Mouse (Mus musculus): ENCODE measurements around the gene Tiam2. TPM values are rescaled to one million over a fixed set of nuclear protein-coding genes. Genes with fewer than 3 reads are reported as not detected.
A peak's percentile ranks its signal among the peaks of the same experiment; 100 is the strongest.

The Tiam2 gene
- polyA plus RNA-seq, 1 experiment from 2014 or later = 5.5 TPM

- H3K36me3 ChIP-seq (ENCODE audit: control insufficient read depth, insufficient read depth, low read length) = no peaks in the 10 kb centered on the region
- H3K9ac ChIP-seq (ENCODE audit: low read depth, low read length) = no peak overlapping the region
- H3K4me2 ChIP-seq (replicated peaks; ENCODE audit: low read depth, low read length) = no peak overlapping the region
- H3K9me3 ChIP-seq (ENCODE audit: control insufficient read depth, low read length) = no peaks in the 10 kb centered on the region
- no peak for ATAC-seq (ENCODE audit: low FRiP score)
- H3K27ac ChIP-seq (ENCODE audit: low read depth, low read length) = no peak overlapping the region
- no peaks in the 10 kb centered on the region for H3K4me1 ChIP-seq (replicated peaks; ENCODE audit: control insufficient read depth, insufficient read depth, low read length)
- 92% methylated on average over 5 of the region's 5 CpGs for WGBS
- H3K27me3 ChIP-seq (ENCODE audit: control insufficient read depth, insufficient read depth, low read length) = no peaks in the 10 kb centered on the region
- DNase-seq (ENCODE audit: low spot score) = no peak
- H3K4me3 ChIP-seq (ENCODE audit: low read depth, low read length) = no peak overlapping the region
These were observed 214.7 kb downstream of the Tiam2 start for GRCm38 (mm10) chr17:3541033-3541432.

GRCm38 (mm10) chr17:3547725-3548124 lies 221.4 kb downstream of the Tiam2 start:
- DNase-seq (ENCODE audit: low spot score) (no peak), ATAC-seq (ENCODE audit: low FRiP score) (no peak)
- H3K9ac ChIP-seq (ENCODE audit: low read depth, low read length) = no peak overlapping the region
- no peaks in the 10 kb centered on the region for H3K4me1 ChIP-seq (replicated peaks; ENCODE audit: control insufficient read depth, insufficient read depth, low read length)
- H3K27me3 ChIP-seq (ENCODE audit: control insufficient read depth, insufficient read depth, low read length) = no peaks in the 10 kb centered on the region
- no peak overlapping the region for H3K4me2 ChIP-seq (replicated peaks; ENCODE audit: low read depth, low read length)
- H3K9me3 ChIP-seq (ENCODE audit: control insufficient read depth, low read length) = no peaks in the 10 kb centered on the region
- no peaks in the 10 kb centered on the region for H3K36me3 ChIP-seq (ENCODE audit: control insufficient read depth, insufficient read depth, low read length)
- no peak overlapping the region for H3K27ac ChIP-seq (ENCODE audit: low read depth, low read length)
- 77% methylated on average over 7 of the region's 7 CpGs for WGBS
- H3K4me3 ChIP-seq (ENCODE audit: low read depth, low read length) = no peak overlapping the region

GRCm38 (mm10) chr17:3556251-3556650 lies 229.9 kb downstream of the Tiam2 start:
- no peak overlapping the region for H3K4me3 ChIP-seq (ENCODE audit: low read depth, low read length)

DNA sequence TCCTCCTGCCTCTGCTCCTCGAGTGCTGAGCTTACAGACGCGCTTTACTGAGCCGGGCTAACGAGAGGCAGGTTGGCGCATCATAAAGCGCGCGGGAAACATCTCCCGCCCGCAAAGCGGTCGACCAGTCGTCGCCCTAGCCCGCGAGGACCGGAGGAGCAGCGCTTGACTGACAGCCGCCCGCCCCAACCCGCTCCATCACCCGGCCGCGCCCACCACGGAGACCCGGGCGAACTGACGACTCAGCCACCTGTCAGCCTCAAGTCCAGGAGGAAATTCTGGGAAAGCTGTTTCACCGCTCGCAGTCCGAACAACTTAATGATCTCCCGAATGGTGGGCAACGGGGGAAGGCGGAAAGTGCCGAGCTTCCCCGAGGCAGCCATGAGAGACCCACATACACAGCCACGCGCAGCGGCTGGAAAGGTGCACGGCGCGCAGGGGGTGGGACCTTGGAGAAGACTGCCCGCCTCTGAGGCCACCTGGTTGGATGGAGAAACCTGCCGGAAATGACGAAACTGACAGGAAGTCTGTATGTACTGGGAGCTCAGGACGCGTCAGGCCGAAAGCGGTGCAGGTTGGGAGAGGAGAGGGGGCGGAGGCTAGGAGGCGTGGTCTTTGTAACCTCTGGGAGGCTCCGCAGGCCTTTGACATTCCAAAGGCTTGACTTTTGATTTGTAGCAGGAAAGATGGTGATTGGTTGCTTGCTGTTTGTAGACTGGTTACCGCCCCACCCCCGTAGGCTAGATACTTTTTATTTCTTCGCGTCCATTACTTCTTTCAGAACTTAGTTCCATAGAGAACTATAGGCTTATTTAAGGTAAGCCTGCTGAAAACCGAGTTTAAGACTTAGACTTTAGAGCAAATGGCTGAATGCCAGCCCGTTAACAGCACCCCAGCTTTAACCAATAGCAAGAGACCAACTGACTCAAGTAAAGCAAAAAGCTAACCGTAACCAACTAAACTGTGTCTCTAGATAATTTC lies 231.2 kb downstream of the Tiam2 start, which contains the start of gene Tfb1m:
Tfb1m (minus strand) TSS at position 451 of the 981 bp plus-strand sequence.
- no peaks in the 10 kb centered on the region for H3K4me1 ChIP-seq (replicated peaks; ENCODE audit: control insufficient read depth, insufficient read depth, low read length)
- no peaks in the 10 kb centered on the region for H3K27me3 ChIP-seq (ENCODE audit: control insufficient read depth, insufficient read depth, low read length)
- H3K9me3 ChIP-seq (ENCODE audit: control insufficient read depth, low read length) = no peaks in the 10 kb centered on the region
- peak within 1 kb of the TSS; percentile 42 for H3K4me2 ChIP-seq (replicated peaks; ENCODE audit: low read depth, low read length)
- DNase-seq (ENCODE audit: low spot score) = peak; percentile 98
- 1% methylated on average over 60 of the region's 60 CpGs for WGBS
- H3K9ac ChIP-seq (ENCODE audit: low read depth, low read length) = peak within 1 kb of the TSS; percentile 7
- H3K4me3 ChIP-seq (ENCODE audit: low read depth, low read length) = peak within 1 kb of the TSS; percentile 52
- H3K27ac ChIP-seq (ENCODE audit: low read depth, low read length) = peak within 1 kb of the TSS; percentile 67; the same call in 1 of the 2 replicates
- H3K36me3 ChIP-seq (ENCODE audit: control insufficient read depth, insufficient read depth, low read length) = no peaks in the 10 kb centered on the region
- peak; percentile 100 for ATAC-seq (ENCODE audit: low FRiP score)

More at GRCm38 (mm10) chr17:3556251-3556650, 229.9 kb downstream of the Tiam2 start:
- Histone ChIP-seq H3K4me2 (replicated peaks; ENCODE audit: low read depth, low read length) (no peak overlapping the region), H3K27ac (ENCODE audit: low read depth, low read length) (no peak overlapping the region), H3K27me3 (ENCODE audit: control insufficient read depth, insufficient read depth, low read length) (no peaks in the 10 kb centered on the region), H3K4me1 (replicated peaks; ENCODE audit: control insufficient read depth, insufficient read depth, low read length) (no peaks in the 10 kb centered on the region), H3K9ac (ENCODE audit: low read depth, low read length) (no peak overlapping the region), H3K9me3 (ENCODE audit: control insufficient read depth, low read length) (no peaks in the 10 kb centered on the region), H3K36me3 (ENCODE audit: control insufficient read depth, insufficient read depth, low read length) (no peaks in the 10 kb centered on the region)
- WGBS = 77% methylated on average over 1 of the region's 1 CpGs
- ATAC-seq (ENCODE audit: low FRiP score) (no peak), DNase-seq (ENCODE audit: low spot score) (no peak)

DNA sequence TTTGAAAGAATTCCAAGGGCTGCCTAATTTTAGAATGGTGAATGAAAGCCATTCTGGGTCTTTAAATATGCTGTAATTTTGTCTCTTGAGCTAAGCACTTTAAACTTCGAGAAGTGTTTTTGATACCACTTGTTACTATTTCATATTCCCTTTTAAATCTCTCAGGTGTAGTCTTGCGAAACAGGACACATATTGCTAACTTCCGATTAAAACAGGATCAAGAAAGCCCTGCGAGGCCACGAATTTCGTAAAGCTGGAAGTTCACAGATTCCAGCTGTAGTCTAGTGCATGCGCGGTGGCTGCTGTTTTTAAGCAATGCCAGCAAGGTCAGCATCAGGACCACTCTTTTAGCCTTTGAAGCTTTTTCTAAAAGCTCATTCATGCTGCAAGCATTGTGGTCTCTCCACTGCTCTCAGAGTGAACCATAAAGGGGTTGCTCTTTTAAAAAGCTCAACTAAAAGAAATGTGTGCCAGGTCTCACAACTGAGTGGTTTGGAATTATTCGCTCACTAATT lies 232.0 kb downstream of the Tiam2 start:
- Histone ChIP-seq H3K36me3 (ENCODE audit: control insufficient read depth, insufficient read depth, low read length) (no peaks in the 10 kb centered on the region), H3K4me3 (ENCODE audit: low read depth, low read length) (peak overlapping the region; percentile 52; the same call in 1 of the 2 replicates), H3K27me3 (ENCODE audit: control insufficient read depth, insufficient read depth, low read length) (no peaks in the 10 kb centered on the region), H3K4me1 (replicated peaks; ENCODE audit: control insufficient read depth, insufficient read depth, low read length) (no peaks in the 10 kb centered on the region), H3K27ac (ENCODE audit: low read depth, low read length) (no peak overlapping the region), H3K9me3 (ENCODE audit: control insufficient read depth, low read length) (no peaks in the 10 kb centered on the region), H3K4me2 (replicated peaks; ENCODE audit: low read depth, low read length) (peak overlapping the region; percentile 39), H3K9ac (ENCODE audit: low read depth, low read length) (no peak overlapping the region)
- no peak for DNase-seq (ENCODE audit: low spot score)
- ATAC-seq (ENCODE audit: low FRiP score) = no peak
- WGBS = 75% methylated on average over 9 of the region's 9 CpGs

DNA sequence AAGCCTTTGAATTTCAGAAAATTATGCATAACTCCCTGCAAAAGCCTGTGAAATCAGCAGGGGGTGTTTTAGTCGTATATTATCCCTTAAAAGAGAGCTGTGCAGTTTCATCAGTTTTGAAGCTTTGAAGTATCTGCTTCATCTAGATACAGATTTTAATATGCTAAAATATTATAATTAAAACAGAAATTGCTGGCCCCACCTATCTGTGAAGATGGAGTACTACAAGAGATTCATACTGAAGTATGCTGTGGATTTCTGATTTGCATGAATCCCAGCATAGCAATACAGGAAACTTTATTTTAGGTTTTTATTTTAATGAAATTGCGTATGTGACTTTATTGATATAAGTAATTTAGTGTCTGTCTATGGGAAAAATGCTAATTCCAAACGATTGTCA lies 234.2 kb downstream of the Tiam2 start:
- no peaks in the 10 kb centered on the region for H3K9me3 ChIP-seq (ENCODE audit: control insufficient read depth, low read length)
- no peak overlapping the region for H3K4me3 ChIP-seq (ENCODE audit: low read depth, low read length)
- H3K4me2 ChIP-seq (replicated peaks; ENCODE audit: low read depth, low read length) = no peak overlapping the region
- no peaks in the 10 kb centered on the region for H3K36me3 ChIP-seq (ENCODE audit: control insufficient read depth, insufficient read depth, low read length)
- DNase-seq (ENCODE audit: low spot score) (no peak), ATAC-seq (ENCODE audit: low FRiP score) (no peak)
- WGBS = 78% methylated on average over 3 of the region's 3 CpGs
- no peak overlapping the region for H3K27ac ChIP-seq (ENCODE audit: low read depth, low read length)
- no peaks in the 10 kb centered on the region for H3K27me3 ChIP-seq (ENCODE audit: control insufficient read depth, insufficient read depth, low read length)
- H3K9ac ChIP-seq (ENCODE audit: low read depth, low read length) = no peak overlapping the region
- no peaks in the 10 kb centered on the region for H3K4me1 ChIP-seq (replicated peaks; ENCODE audit: control insufficient read depth, insufficient read depth, low read length)

DNA sequence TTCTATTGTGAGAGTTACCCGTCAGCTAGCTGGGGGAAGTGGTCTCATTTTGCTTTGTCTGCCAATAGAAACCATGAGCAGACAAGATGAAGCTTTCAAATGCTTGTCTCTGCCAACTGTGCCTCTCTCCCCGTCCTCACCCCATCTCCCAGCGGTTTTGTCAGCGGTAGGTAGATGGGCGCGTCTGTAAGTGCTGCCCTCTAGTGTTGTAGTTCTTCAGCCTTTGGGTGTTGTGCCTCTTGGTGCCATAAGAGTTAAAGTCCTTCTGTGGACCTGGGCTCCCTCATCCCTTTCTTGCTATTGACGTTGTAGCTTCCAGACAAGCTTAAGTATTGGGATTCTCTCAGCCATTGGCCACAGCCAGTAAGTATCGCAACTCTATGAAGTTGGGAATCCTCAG lies 236.0 kb downstream of the Tiam2 start:
- WGBS = 50% methylated on average over 8 of the region's 8 CpGs
- no peak for ATAC-seq (ENCODE audit: low FRiP score)
- DNase-seq (ENCODE audit: low spot score) = no peak
- Histone ChIP-seq H3K4me3 (ENCODE audit: low read depth, low read length) (no peak overlapping the region), H3K9ac (ENCODE audit: low read depth, low read length) (no peak overlapping the region), H3K36me3 (ENCODE audit: control insufficient read depth, insufficient read depth, low read length) (no peaks in the 10 kb centered on the region), H3K27ac (ENCODE audit: low read depth, low read length) (no peak overlapping the region), H3K27me3 (ENCODE audit: control insufficient read depth, insufficient read depth, low read length) (no peaks in the 10 kb centered on the region), H3K9me3 (ENCODE audit: control insufficient read depth, low read length) (no peaks in the 10 kb centered on the region), H3K4me2 (replicated peaks; ENCODE audit: low read depth, low read length) (no peak overlapping the region), H3K4me1 (replicated peaks; ENCODE audit: control insufficient read depth, insufficient read depth, low read length) (no peaks in the 10 kb centered on the region)

- H3K4me3 ChIP-seq (ENCODE audit: low read depth, low read length) = no peak overlapping the region
- H3K4me1 ChIP-seq (replicated peaks; ENCODE audit: control insufficient read depth, insufficient read depth, low read length) = no peaks in the 10 kb centered on the region
- H3K9me3 ChIP-seq (ENCODE audit: control insufficient read depth, low read length) = no peaks in the 10 kb centered on the region
- H3K27me3 ChIP-seq (ENCODE audit: control insufficient read depth, insufficient read depth, low read length) = no peaks in the 10 kb centered on the region
- ATAC-seq (ENCODE audit: low FRiP score) = no peak
- peak; percentile 88 for DNase-seq (ENCODE audit: low spot score)
- H3K27ac ChIP-seq (ENCODE audit: low read depth, low read length) = no peak overlapping the region
- WGBS = 7% methylated on average over 12 of the region's 12 CpGs
- H3K4me2 ChIP-seq (replicated peaks; ENCODE audit: low read depth, low read length) = no peak overlapping the region
- no peaks in the 10 kb centered on the region for H3K36me3 ChIP-seq (ENCODE audit: control insufficient read depth, insufficient read depth, low read length)
- H3K9ac ChIP-seq (ENCODE audit: low read depth, low read length) = no peak overlapping the region
These were observed 244.5 kb downstream of the Tiam2 start for GRCm38 (mm10) chr17:3570876-3571275.

Data from hindbrain, embryonic 11.5 days (tissue).